Mouse (Mus musculus): ENCODE results near the gene Ppargc1a. TPM values are rescaled to one million over a fixed set of nuclear protein-coding genes. Genes with fewer than 3 reads are reported as not detected.

The Ppargc1a gene
- polyA plus RNA-seq, 1 experiment from 2014 or later: 3.3 TPM

DNA sequence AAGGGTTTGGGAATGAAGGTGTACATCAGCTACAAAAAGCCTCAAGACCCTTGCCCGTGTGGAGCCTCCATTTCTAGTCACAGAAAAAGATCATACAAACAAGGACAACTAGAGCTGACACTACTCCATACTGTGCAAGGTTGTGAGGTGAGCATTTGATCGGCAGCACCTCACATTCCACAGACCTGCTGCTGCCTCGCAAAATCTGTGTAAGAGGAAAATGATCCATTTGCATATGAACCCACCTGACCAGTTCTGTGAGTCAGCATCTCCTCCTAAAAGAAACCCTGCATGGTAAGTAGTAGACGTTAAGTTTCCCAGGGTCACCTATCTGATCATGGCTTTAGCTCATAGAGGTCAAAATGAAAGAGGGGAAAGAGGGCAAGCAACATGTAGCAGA is 135.5 kb downstream of the Ppargc1a start:
- 66% methylated on average over 4 of the region's 4 CpGs for WGBS
- Histone ChIP-seq H3K9ac (ENCODE audit: low read length) (no peak overlapping the region), H3K4me2 (no peak overlapping the region), H3K9me3 (ENCODE audit: control insufficient read depth, low read length) (no peaks in the 10 kb centered on the region), H3K4me1 (ENCODE audit: control insufficient read depth, insufficient read depth, low read length) (no peaks in the 10 kb centered on the region), H3K4me3 (ENCODE audit: low read depth, low read length) (no peak overlapping the region), H3K36me3 (ENCODE audit: control insufficient read depth, insufficient read depth, low read length) (no peaks in the 10 kb centered on the region), H3K27me3 (ENCODE audit: control insufficient read depth, insufficient read depth, low read length) (no peaks in the 10 kb centered on the region), H3K27ac (ENCODE audit: low read depth, low read length) (no peak overlapping the region)
- DNase-seq (ENCODE audit: low spot score, missing footprints) (no peak), ATAC-seq (ENCODE audit: low FRiP score) (no peak)

DNA sequence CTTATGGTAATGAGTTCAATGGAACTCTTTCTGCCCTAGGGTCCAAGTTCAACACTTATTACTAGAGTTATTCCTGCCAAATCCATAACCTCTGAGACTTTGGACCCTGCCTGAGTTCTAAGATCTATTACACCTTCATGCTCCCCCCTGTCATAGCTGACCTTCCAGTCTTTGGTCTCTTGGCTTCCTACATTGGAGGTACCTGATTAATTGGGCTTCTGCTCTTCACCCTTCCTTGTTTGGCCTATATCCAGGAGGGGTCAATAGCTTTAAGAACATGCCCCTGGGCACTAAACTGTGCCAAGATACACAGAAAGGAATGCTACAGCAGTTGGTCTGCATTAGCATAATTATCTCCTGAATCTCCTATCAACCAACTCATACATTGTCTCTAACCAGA is 141.1 kb downstream of the Ppargc1a start:
- ATAC-seq (ENCODE audit: low FRiP score) (no peak), DNase-seq (ENCODE audit: low spot score, missing footprints) (no peak)
- Histone ChIP-seq H3K27ac (ENCODE audit: low read depth, low read length) (no peak overlapping the region), H3K4me2 (no peak overlapping the region), H3K9ac (ENCODE audit: low read length) (no peak overlapping the region), H3K9me3 (ENCODE audit: control insufficient read depth, low read length) (no peaks in the 10 kb centered on the region), H3K4me3 (ENCODE audit: low read depth, low read length) (no peak overlapping the region), H3K4me1 (ENCODE audit: control insufficient read depth, insufficient read depth, low read length) (no peaks in the 10 kb centered on the region), H3K36me3 (ENCODE audit: control insufficient read depth, insufficient read depth, low read length) (no peaks in the 10 kb centered on the region), H3K27me3 (ENCODE audit: control insufficient read depth, insufficient read depth, low read length) (no peaks in the 10 kb centered on the region)

DNA sequence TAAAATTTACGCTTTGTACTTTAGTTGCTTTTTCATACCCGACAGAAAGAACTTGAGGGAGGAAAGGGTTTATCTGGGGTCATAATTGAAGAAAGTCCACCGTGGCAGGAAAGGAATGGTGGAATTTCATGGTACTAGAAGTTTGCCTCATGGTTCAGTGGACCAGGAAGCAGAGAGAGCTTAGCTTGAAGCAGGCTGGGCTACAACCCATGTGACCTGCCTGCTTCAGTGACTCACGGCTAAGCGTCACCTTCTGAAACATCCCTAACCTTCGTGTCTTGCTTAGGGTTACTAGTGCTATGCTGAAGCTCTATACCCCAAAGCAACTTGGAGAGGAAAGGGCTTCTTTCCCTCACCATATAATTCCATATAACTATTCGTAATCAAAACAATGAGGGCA is 151.1 kb downstream of the Ppargc1a start:
- WGBS: 85% methylated on average over 7 of the region's 7 CpGs
- ATAC-seq (ENCODE audit: low FRiP score) (no peak), DNase-seq (ENCODE audit: low spot score, missing footprints) (no peak)
- H3K4me1 ChIP-seq (ENCODE audit: control insufficient read depth, insufficient read depth, low read length): peaks cover 5% of the 10 kb centered on the region; the same call in 1 of the 2 replicates
- no peak overlapping the region for H3K4me2 ChIP-seq
- H3K4me3 ChIP-seq (ENCODE audit: low read depth, low read length): no peak overlapping the region
- no peaks in the 10 kb centered on the region for H3K27me3 ChIP-seq (ENCODE audit: control insufficient read depth, insufficient read depth, low read length)
- H3K9ac ChIP-seq (ENCODE audit: low read length): no peak overlapping the region
- H3K9me3 ChIP-seq (ENCODE audit: control insufficient read depth, low read length): no peaks in the 10 kb centered on the region
- no peaks in the 10 kb centered on the region for H3K36me3 ChIP-seq (ENCODE audit: control insufficient read depth, insufficient read depth, low read length)
- H3K27ac ChIP-seq (ENCODE audit: low read depth, low read length): no peak overlapping the region

DNA sequence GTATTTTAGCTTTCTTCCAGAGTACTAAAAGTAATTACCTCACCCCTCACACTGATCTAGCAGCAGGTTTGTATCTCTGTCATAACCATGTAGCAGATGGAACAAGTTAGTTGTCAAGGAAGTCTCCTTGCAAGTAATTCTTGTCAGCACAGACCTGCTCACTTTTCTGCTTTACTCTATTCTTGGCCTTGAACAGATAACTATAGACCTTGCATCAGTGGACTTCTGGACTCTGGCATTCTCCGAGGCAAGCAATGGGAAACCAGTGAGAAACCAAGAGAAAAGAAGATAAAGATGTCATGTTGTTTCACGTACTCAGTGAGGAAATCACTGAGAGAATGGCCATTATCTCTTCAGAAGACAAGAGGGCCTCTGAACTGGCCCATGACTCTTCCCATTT is 152.1 kb downstream of the Ppargc1a start:
- 74% methylated on average over 2 of the region's 2 CpGs for WGBS
- Histone ChIP-seq H3K4me2 (no peak overlapping the region), H3K9me3 (ENCODE audit: control insufficient read depth, low read length) (no peaks in the 10 kb centered on the region), H3K36me3 (ENCODE audit: control insufficient read depth, insufficient read depth, low read length) (no peaks in the 10 kb centered on the region), H3K9ac (ENCODE audit: low read length) (no peak overlapping the region), H3K4me1 (ENCODE audit: control insufficient read depth, insufficient read depth, low read length) (peaks cover 5% of the 10 kb centered on the region; the same call in 1 of the 2 replicates), H3K4me3 (ENCODE audit: low read depth, low read length) (no peak overlapping the region), H3K27ac (ENCODE audit: low read depth, low read length) (no peak overlapping the region), H3K27me3 (ENCODE audit: control insufficient read depth, insufficient read depth, low read length) (no peaks in the 10 kb centered on the region)
- DNase-seq (ENCODE audit: low spot score, missing footprints): no peak
- no peak for ATAC-seq (ENCODE audit: low FRiP score)

DNA sequence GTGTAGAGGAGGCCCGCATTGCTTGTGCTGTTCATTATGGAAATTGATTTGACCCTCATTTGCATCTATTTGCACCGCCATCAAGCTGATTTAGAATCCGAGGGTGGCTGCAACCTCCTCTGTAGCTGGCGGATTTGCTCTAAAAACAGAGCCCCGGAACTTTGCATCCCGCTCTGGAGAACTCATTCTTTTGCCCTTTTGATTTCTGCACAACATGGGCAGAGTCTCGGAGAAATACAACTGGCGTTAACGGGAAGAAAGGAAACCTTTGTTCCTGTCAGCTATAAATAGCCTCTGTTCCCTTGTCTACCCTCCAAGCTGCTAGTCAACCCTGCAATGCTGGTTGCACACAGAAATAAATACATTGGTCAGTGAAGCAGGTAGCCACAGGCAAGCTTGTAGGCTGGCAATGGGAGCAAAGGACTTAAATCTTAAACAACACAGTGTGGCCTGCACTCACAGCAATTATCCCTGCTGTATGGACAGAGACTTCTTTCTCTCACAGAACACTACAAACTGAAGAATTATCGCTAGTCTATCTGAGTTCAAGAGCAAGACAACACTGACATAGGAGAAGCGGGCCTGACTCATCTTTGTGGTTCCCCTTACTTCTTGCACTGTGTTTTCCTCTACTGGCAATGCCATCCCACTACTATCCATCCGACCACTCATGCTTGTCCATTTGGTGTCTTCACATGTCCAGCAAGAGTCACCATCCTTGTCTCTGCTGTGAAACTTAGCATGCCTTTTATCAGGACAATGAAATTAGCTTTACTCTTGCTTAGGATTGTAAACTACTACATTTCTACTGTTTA is 155.0 kb downstream of the Ppargc1a start:
- H3K4me1 ChIP-seq (ENCODE audit: control insufficient read depth, insufficient read depth, low read length): peaks cover 5% of the 10 kb centered on the region; the same call in 1 of the 2 replicates
- no peak overlapping the region for H3K4me3 ChIP-seq (ENCODE audit: low read depth, low read length)
- peak overlapping the region; percentile 15 for H3K4me2 ChIP-seq
- 39% methylated on average over 12 of the region's 12 CpGs for WGBS
- no peaks in the 10 kb centered on the region for H3K36me3 ChIP-seq (ENCODE audit: control insufficient read depth, insufficient read depth, low read length)
- no peaks in the 10 kb centered on the region for H3K27me3 ChIP-seq (ENCODE audit: control insufficient read depth, insufficient read depth, low read length)
- H3K9ac ChIP-seq (ENCODE audit: low read length): 0 out of 2 replicates have a peak overlapping the region, but pooled peaks have one; percentile 22
- H3K27ac ChIP-seq (ENCODE audit: low read depth, low read length): no peak overlapping the region
- DNase-seq (ENCODE audit: low spot score, missing footprints) (peak; percentile 85), ATAC-seq (ENCODE audit: low FRiP score) (peak; percentile 90)
- no peaks in the 10 kb centered on the region for H3K9me3 ChIP-seq (ENCODE audit: control insufficient read depth, low read length)

DNA sequence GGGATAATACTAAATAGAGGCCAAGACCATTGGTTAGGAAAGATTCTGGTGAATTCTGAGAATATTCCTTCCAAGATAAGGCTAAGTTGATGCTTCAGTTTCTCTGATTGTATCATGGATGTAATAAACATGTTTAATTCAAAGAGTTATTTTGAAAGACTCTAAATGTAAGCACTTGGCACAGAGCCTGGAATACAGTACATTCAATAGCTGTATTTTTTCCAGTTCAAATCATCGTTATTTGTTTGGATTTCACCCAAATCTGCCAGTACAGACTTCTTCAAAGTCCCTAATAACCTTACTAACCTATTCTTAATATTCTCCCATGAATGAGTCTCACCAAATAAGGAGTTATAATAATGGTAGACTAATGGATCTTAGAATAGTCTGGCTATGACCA is 157.5 kb downstream of the Ppargc1a start:
- Histone ChIP-seq H3K4me3 (ENCODE audit: low read depth, low read length) (no peak overlapping the region), H3K36me3 (ENCODE audit: control insufficient read depth, insufficient read depth, low read length) (no peaks in the 10 kb centered on the region), H3K9ac (ENCODE audit: low read length) (no peak overlapping the region), H3K4me2 (no peak overlapping the region), H3K27ac (ENCODE audit: low read depth, low read length) (no peak overlapping the region), H3K27me3 (ENCODE audit: control insufficient read depth, insufficient read depth, low read length) (no peaks in the 10 kb centered on the region), H3K9me3 (ENCODE audit: control insufficient read depth, low read length) (no peaks in the 10 kb centered on the region), H3K4me1 (ENCODE audit: control insufficient read depth, insufficient read depth, low read length) (peaks cover 5% of the 10 kb centered on the region; the same call in 1 of the 2 replicates)
- ATAC-seq (ENCODE audit: low FRiP score) (no peak), DNase-seq (ENCODE audit: low spot score, missing footprints) (no peak)
- WGBS: 80% methylated on average over 1 of the region's 1 CpGs

DNA sequence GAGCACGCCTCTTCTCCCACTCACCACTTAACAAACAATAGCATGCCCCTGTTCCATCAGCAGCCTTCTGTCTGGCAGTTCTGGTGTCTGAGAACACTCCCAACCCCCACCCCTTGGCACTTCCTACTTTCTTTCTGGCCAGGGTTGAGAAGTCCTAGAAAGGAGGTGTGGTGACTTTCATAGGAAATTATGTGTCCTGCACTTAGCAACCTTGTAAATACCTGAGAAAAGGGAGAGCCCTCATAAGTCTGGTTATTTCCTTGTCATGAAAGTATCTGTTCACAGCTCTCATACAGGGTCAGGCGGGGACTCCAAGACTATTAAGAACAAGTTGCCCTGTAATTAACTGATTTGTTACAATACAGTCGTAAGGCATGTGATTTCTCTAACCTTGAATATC is 161.1 kb downstream of the Ppargc1a start:
- Histone ChIP-seq H3K9me3 (ENCODE audit: control insufficient read depth, low read length) (no peaks in the 10 kb centered on the region), H3K4me2 (no peak overlapping the region), H3K27me3 (ENCODE audit: control insufficient read depth, insufficient read depth, low read length) (no peaks in the 10 kb centered on the region), H3K4me1 (ENCODE audit: control insufficient read depth, insufficient read depth, low read length) (no peaks in the 10 kb centered on the region), H3K9ac (ENCODE audit: low read length) (no peak overlapping the region), H3K36me3 (ENCODE audit: control insufficient read depth, insufficient read depth, low read length) (no peaks in the 10 kb centered on the region), H3K4me3 (ENCODE audit: low read depth, low read length) (no peak overlapping the region), H3K27ac (ENCODE audit: low read depth, low read length) (no peak overlapping the region)
- WGBS: 81% methylated on average over 3 of the region's 3 CpGs
- ATAC-seq (ENCODE audit: low FRiP score): no peak
- DNase-seq (ENCODE audit: low spot score, missing footprints): no peak
